Mouse (Mus musculus) limb, embryonic 14.5 days (tissue): ENCODE results near the gene Ctrc. TPM values are rescaled to one million over a fixed set of nuclear protein-coding genes. Genes with fewer than 3 reads are reported as not detected.

ENCODE experiments used
- ATAC-seq: fragments of 200-750 bp; cut with Nextera tagmentation; 2 replicates; pipeline ENCODE4 v1.8.0; 2017; ENCODE audit warnings: low read depth, moderate number of reproducible peaks, moderate TSS enrichment; ENCODE audit not compliant: low FRiP score
- DNase-seq: peaks from one replicate; pipeline ENCODE4 v3.0.0-alpha.2; 2015; ENCODE audit warnings: low spot score
- H3K27ac ChIP-seq: fragments of 300-500 bp; sonication (generic); replicated peaks from 2 replicates; pipeline ENCODE4 v1.5.1; 2014; ENCODE audit warnings: low read depth, mild to moderate bottlenecking, low read length, moderate library complexity, mixed read lengths
- H3K27me3 ChIP-seq: fragments of 300-500 bp; sonication (generic); 2 replicates; pipeline ENCODE4 v1.6.1; 2014; ENCODE audit warnings: low read length, mixed read lengths; ENCODE audit not compliant: control insufficient read depth, insufficient read depth
- H3K36me3 ChIP-seq: fragments of 300-500 bp; sonication (generic); 2 replicates; pipeline ENCODE4 v1.6.1; 2014; ENCODE audit warnings: mild to moderate bottlenecking, low read length, moderate library complexity, mixed read lengths; ENCODE audit not compliant: control insufficient read depth, insufficient read depth
- H3K4me1 ChIP-seq: fragments of 300-500 bp; sonication (generic); 2 replicates; pipeline ENCODE4 v1.6.1; 2014; ENCODE audit warnings: antibody characterized with exemption, low read length, mixed read lengths; ENCODE audit not compliant: control insufficient read depth, insufficient read depth
- H3K4me2 ChIP-seq: fragments of 300-500 bp; sonication (generic); replicated peaks from 2 replicates; pipeline ENCODE4 v1.6.1; 2014; ENCODE audit warnings: low read depth, mild to moderate bottlenecking, low read length, moderate library complexity; ENCODE audit not compliant: severe bottlenecking
- H3K4me3 ChIP-seq: fragments of 300-500 bp; sonication (generic); replicated peaks from 2 replicates; pipeline ENCODE4 v1.5.1; 2014; ENCODE audit warnings: low read length
- H3K9ac ChIP-seq: fragments of 300-500 bp; sonication (generic); 2 replicates; pipeline ENCODE4 v1.6.1; 2014; ENCODE audit warnings: mild to moderate bottlenecking, low read depth, low read length, moderate library complexity; ENCODE audit not compliant: severe bottlenecking
- H3K9me3 ChIP-seq: fragments of 300-500 bp; sonication (generic); 2 replicates; pipeline ENCODE4 v1.6.1; 2016; ENCODE audit warnings: low read length; ENCODE audit not compliant: control insufficient read depth
- POLR2A ChIP-seq: fragments of 200-500 bp; IDR thresholded peaks from 2 replicates; pipeline ENCODE4 v1.8.0; 2012; ENCODE audit warnings: inconsistent platforms, mild to moderate bottlenecking, moderate library complexity, borderline replicate concordance; ENCODE audit not compliant: insufficient read depth, insufficient read length; ENCODE audit errors: extremely low read depth
- WGBS: fragments of 180-500 bp; shearing (Covaris S2); extraction: QIAGEN DNeasy Blood & Tissue Kit; methylation state at CpG from one replicate; pipeline ENCODE4 v1.1.7; 2014; 5-methylcytosine and 5-hydroxymethylcytosine counted together
- polyA plus RNA-seq, 2 experiments: library from polyadenylated mRNA; depleted of rRNA in 1 of 2; stranded (reverse) in 1 of 2; unstranded in 1 of 2; fragments of >200 nt; fragmentation: Nextera tagmentation in 1 of 2; extraction: Ambion mirVana in 1 of 2; gene quantifications; 2 replicates each; pipeline versions ENCODE4 v1.2.1 to v1.2.3; 2012 to 2014

Ctrc gene
- polyA plus RNA-seq, 2 experiments = not detected

DNA sequence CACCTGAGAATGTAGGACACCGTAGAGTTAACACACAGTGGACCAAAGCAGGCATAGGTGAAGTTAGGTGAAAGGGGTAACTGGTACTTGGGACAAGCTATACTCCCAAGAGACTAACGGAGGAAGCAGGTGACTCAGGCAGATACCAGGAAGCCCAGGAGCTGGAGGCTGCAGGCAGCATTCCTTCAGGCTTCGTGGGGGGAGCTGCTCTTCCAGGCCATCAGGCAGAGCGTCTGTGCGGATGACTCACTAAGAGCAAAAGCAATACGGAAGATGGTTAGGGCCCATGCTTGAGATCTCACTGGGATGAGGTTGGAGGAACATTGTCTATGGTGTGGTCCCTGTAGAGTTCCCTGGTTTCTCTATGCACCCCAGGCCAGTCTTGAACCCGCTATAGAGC lies 36.7 kb upstream of the Ctrc start:
- Histone ChIP-seq H3K9ac (no peak overlapping the region), H3K27ac (no peak overlapping the region), H3K4me1 (peaks cover 6% of the 10 kb centered on the region; the same call in 1 of the 2 replicates), H3K27me3 (no peaks in the 10 kb centered on the region), H3K4me3 (no peak overlapping the region), H3K9me3 (no peaks in the 10 kb centered on the region), H3K36me3 (no peaks in the 10 kb centered on the region), H3K4me2 (no peak overlapping the region)
- no peak for ATAC-seq
- DNase-seq = no peak
- no peak for TF ChIP-seq POLR2A
- WGBS = 77% methylated on average over 7 of the region's 7 CpGs

DNA sequence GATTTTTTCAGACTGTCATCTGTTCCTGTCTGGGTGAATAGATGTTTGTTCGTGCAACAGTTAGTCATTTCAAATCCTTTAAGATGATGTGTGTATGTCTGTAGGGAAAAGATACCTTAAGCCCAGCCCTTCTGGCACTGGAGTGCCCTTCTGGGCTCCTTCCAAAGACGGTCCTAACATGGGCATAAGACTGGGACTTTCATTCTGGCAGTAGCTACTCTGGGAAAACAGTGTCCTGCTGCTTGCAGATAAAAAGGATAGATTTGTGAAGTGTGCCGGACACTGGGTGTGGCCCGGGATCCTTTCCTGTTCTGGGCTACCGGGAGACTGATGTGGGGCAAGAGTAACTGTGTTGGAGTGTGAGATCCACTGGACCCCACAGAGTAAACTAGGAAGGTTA lies 35.8 kb upstream of the Ctrc start:
- no peak overlapping the region for H3K27ac ChIP-seq
- H3K9me3 ChIP-seq = no peaks in the 10 kb centered on the region
- WGBS = 73% methylated on average over 5 of the region's 5 CpGs
- DNase-seq = no peak
- no peak for ATAC-seq
- no peak overlapping the region for H3K4me3 ChIP-seq
- H3K4me1 ChIP-seq = peaks cover 6% of the 10 kb centered on the region; the same call in 1 of the 2 replicates
- no peak overlapping the region for H3K9ac ChIP-seq
- no peaks in the 10 kb centered on the region for H3K36me3 ChIP-seq
- no peaks in the 10 kb centered on the region for H3K27me3 ChIP-seq
- no peak overlapping the region for H3K4me2 ChIP-seq
- TF ChIP-seq POLR2A = no peak

DNA sequence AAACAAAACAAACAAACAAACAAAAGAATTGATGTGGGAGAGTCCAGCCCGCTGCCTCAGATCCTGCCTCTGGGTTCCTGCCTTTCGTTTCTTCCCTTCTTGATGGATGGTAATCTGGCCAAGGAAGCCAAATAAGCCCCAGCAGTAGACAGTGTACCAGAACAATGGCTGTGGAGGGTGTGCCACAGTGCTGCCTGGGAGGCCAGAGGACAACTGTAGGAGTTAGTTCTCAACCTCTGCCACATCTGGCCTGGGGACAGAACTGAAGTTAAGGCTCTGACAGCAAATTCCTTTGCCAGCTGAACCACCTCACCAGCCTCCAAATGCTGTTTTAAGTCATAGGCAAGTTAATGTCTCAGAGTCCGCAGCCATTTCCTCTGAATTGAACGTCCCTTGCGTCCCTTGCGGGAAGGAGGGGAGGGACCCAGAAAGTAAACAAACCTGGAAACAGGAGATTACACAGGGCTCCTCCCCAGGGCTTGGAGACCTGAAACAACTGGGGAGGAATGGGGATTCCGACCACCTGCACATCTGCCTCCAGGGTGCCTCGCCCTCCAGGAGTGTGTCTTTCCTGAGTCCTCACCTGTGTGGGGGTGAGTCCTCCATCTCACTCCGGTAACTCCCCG lies 35.2 kb upstream of the Ctrc start:
- no peak for ATAC-seq

DNA sequence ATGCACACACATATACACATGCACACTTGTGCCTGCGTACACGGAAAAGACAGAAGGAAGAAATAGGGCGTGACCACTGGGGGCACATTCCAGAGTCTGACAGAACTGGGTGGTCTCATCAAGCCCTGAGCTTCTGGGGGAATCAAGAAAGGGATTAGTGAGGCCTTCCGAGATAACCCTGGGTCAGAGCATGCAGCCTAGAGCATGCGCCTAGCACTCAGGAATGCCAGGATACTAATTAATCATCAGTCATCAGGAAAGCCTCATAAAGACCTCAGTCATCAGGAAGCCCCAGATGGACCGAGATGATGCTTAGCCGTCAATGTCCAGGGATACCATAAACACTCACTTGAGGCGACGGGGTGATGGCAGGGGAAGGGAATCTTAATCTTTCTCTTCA lies 33.7 kb upstream of the Ctrc start:
- no peaks in the 10 kb centered on the region for H3K9me3 ChIP-seq

More for the DNA sequence above, 35.2 kb upstream of the Ctrc start:
- Histone ChIP-seq H3K4me2 (no peak overlapping the region), H3K27me3 (no peaks in the 10 kb centered on the region), H3K9ac (no peak overlapping the region), H3K27ac (no peak overlapping the region), H3K4me1 (peaks cover 4% of the 10 kb centered on the region; the same call in 1 of the 2 replicates), H3K36me3 (no peaks in the 10 kb centered on the region), H3K4me3 (no peak overlapping the region), H3K9me3 (no peaks in the 10 kb centered on the region)
- 53% methylated on average over 10 of the region's 10 CpGs for WGBS
- TF ChIP-seq POLR2A = no peak
- DNase-seq = no peak

DNA sequence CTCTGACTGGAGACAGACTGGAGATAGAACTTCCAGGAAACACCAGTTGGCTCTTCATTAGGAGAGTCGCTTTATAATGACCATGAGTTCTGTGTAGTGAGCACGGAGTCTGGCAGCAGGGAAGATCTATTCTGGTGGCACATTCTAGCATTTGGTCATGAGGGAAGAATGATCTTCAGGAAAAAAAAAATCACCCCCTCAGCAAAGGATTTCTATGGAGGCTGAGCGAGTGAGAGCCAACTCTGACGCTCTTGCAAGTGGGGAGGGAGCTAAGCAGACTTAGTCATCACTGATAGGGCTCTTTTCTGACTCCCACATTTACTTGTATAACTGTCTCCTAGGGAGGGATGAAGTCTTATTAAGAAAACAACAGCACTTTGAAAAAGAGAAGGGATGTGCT lies 32.9 kb upstream of the Ctrc start:
- Histone ChIP-seq H3K4me2 (no peak overlapping the region), H3K4me1 (0 out of 2 replicates have a peak, but pooled peaks cover 5% of the 10 kb centered on the region), H3K9me3 (no peaks in the 10 kb centered on the region), H3K36me3 (no peaks in the 10 kb centered on the region), H3K27me3 (no peaks in the 10 kb centered on the region), H3K27ac (no peak overlapping the region), H3K4me3 (no peak overlapping the region), H3K9ac (no peak overlapping the region)
- 62% methylated on average over 4 of the region's 4 CpGs for WGBS
- no peak for TF ChIP-seq POLR2A
- DNase-seq (no peak), ATAC-seq (no peak)

More for the DNA sequence above, 33.7 kb upstream of the Ctrc start:
- ATAC-seq (no peak), DNase-seq (no peak)
- no peak for TF ChIP-seq POLR2A
- WGBS = 28% methylated on average over 9 of the region's 9 CpGs
- Histone ChIP-seq H3K27me3 (no peaks in the 10 kb centered on the region), H3K27ac (no peak overlapping the region), H3K4me1 (0 out of 2 replicates have a peak, but pooled peaks cover 5% of the 10 kb centered on the region), H3K9ac (no peak overlapping the region), H3K4me2 (no peak overlapping the region), H3K36me3 (no peaks in the 10 kb centered on the region), H3K4me3 (no peak overlapping the region)
